Mouse (Mus musculus): ENCODE results near the gene Ppp1r13l. TPM values are rescaled to one million over a fixed set of nuclear protein-coding genes. Genes with fewer than 3 reads are reported as not detected.

Ppp1r13l gene
- polyA plus RNA-seq, 1 experiment from 2014 or later = 6.6 TPM

DNA sequence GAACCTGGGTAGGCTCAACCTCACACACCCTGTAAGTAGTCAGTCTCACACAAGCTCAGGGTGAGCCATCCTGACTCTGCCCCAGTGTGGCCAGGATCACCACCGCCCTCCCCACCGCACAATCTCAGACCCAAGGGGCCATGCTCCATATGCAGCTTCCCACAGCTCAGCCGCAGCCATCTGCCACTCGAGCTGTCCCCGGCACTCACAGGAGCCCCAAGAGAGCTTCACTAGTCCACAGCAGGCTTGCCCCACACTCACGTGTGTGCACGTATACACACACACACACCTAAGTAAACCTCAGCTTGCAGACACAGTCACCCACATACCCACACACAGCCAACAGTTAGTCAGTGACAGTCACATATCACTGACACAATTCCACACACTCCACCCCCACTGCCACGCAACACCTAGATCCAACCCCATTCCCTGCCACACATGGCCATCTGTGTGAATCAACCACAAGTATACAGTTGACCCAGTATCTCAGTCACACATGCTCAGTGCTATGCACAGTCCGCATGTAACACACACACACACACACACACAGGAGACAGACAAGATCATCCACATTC lies 43.1 kb downstream of the Ppp1r13l start:
- DNase-seq (ENCODE audit: low spot score) (no peak), ATAC-seq (ENCODE audit: insufficient number of reproducible peaks, low FRiP score, low TSS enrichment, low read depth) (no peak)
- no peaks in the 10 kb centered on the region for H3K36me3 ChIP-seq (ENCODE audit: control insufficient read depth, insufficient read depth, low read length)
- H3K9me3 ChIP-seq (ENCODE audit: control insufficient read depth, low read length) = 0 out of 2 replicates have a peak, but pooled peaks cover 3% of the 10 kb centered on the region
- no peak overlapping the region for H3K27ac ChIP-seq (replicated peaks; ENCODE audit: low read depth, low read length)
- 86% methylated on average over 9 of the region's 9 CpGs for WGBS
- H3K27me3 ChIP-seq (ENCODE audit: control insufficient read depth, insufficient read depth, low read length) = peaks cover 36% of the 10 kb centered on the region
- H3K4me3 ChIP-seq (ENCODE audit: low read depth, low read length) = no peak overlapping the region
- H3K9ac ChIP-seq (ENCODE audit: low read length) = no peak overlapping the region
- 0 out of 2 replicates have a peak, but pooled peaks cover 5% of the 10 kb centered on the region for H3K4me1 ChIP-seq (ENCODE audit: control insufficient read depth, insufficient read depth, low read length)
- H3K4me2 ChIP-seq (ENCODE audit: low read depth, severe bottlenecking) = no peak overlapping the region

DNA sequence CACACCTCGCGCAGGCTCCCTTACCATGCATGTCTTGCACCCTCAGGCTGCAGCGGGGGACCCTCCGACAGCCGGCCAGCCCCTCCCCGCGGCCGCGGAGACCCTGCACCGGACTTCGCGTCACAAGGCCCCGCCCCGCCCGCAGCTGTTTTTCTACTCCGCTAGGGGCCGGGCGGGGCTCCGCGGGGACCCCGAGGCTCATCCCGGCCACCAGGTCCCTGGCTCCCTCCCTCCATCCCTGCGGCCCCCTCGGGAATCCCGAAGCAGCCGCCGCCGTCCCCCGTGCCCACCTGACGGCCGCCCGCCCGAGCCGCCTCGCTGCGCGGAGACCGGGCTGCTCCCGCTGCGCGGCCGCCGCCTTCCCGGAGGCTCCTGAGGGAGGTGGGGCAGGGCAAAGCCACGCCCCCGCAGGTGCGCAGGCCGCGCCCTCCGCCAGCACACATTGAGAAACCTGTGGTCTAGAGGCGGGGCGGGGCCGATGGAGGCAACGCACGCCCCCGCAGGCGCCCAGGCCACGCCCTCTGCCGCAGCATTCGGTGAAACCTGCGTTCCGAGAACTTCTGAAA lies 44.3 kb downstream of the Ppp1r13l start, which contains the start of gene Klc3:
Klc3 (minus strand) TSS at position 374 of the 566 bp plus-strand sequence.
- no peaks in the 10 kb centered on the region for H3K36me3 ChIP-seq (ENCODE audit: control insufficient read depth, insufficient read depth, low read length)
- H3K9me3 ChIP-seq (ENCODE audit: control insufficient read depth, low read length) = 0 out of 2 replicates have a peak, but pooled peaks cover 3% of the 10 kb centered on the region
- DNase-seq (ENCODE audit: low spot score) (peak; percentile 72), ATAC-seq (ENCODE audit: insufficient number of reproducible peaks, low FRiP score, low TSS enrichment, low read depth) (no peak)
- 0 out of 2 replicates have a peak, but pooled peaks cover 5% of the 10 kb centered on the region for H3K4me1 ChIP-seq (ENCODE audit: control insufficient read depth, insufficient read depth, low read length)
- H3K4me3 ChIP-seq (ENCODE audit: low read depth, low read length) = peak within 1 kb of the TSS; percentile 49
- WGBS = under 1% methylated on average over 61 of the region's 62 CpGs
- H3K27me3 ChIP-seq (ENCODE audit: control insufficient read depth, insufficient read depth, low read length) = peaks cover 36% of the 10 kb centered on the region
- 0 out of 2 replicates have a peak within 1 kb of the TSS, but pooled peaks have one; percentile 22 for H3K9ac ChIP-seq (ENCODE audit: low read length)
- H3K4me2 ChIP-seq (ENCODE audit: low read depth, severe bottlenecking) = peak within 1 kb of the TSS; percentile 89
- no peak within 1 kb of the TSS for H3K27ac ChIP-seq (replicated peaks; ENCODE audit: low read depth, low read length)

DNA sequence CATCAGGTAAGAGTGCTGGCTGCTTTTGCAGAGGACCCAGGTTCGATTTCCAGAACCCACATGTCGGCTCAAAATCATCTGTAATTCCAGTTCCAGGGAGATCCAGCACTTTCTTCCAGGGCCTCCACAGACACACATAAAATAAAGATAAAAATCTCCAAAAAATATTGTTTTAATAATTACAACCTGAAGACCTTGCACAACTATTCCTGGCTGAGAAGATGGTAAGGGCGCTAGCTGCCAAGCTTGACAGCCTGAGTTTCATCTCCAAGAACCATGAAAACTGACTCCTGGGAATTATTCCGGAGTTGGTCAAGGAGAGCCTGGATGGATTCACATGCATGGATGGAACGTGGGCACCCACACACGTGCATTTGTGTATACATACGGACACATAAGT lies 44.9 kb downstream of the Ppp1r13l start, which contains the start of gene Ckm:
Ckm (plus strand) TSS at position 301 of the 400 bp plus-strand sequence.
- H3K4me1 ChIP-seq (ENCODE audit: control insufficient read depth, insufficient read depth, low read length) = 0 out of 2 replicates have a peak, but pooled peaks cover 2% of the 10 kb centered on the region
- 0 out of 2 replicates have a peak within 1 kb of the TSS, but pooled peaks have one; percentile 22 for H3K9ac ChIP-seq (ENCODE audit: low read length)
- no peak for DNase-seq (ENCODE audit: low spot score)
- H3K9me3 ChIP-seq (ENCODE audit: control insufficient read depth, low read length) = 0 out of 2 replicates have a peak, but pooled peaks cover 3% of the 10 kb centered on the region
- H3K36me3 ChIP-seq (ENCODE audit: control insufficient read depth, insufficient read depth, low read length) = no peaks in the 10 kb centered on the region
- peak within 1 kb of the TSS; percentile 89 for H3K4me2 ChIP-seq (ENCODE audit: low read depth, severe bottlenecking)
- ATAC-seq (ENCODE audit: insufficient number of reproducible peaks, low FRiP score, low TSS enrichment, low read depth) = no peak
- H3K27ac ChIP-seq (replicated peaks; ENCODE audit: low read depth, low read length) = no peak within 1 kb of the TSS
- peaks cover 32% of the 10 kb centered on the region for H3K27me3 ChIP-seq (ENCODE audit: control insufficient read depth, insufficient read depth, low read length)
- 51% methylated on average over 7 of the region's 7 CpGs for WGBS
- H3K4me3 ChIP-seq (ENCODE audit: low read depth, low read length) = peak within 1 kb of the TSS; percentile 49

DNA sequence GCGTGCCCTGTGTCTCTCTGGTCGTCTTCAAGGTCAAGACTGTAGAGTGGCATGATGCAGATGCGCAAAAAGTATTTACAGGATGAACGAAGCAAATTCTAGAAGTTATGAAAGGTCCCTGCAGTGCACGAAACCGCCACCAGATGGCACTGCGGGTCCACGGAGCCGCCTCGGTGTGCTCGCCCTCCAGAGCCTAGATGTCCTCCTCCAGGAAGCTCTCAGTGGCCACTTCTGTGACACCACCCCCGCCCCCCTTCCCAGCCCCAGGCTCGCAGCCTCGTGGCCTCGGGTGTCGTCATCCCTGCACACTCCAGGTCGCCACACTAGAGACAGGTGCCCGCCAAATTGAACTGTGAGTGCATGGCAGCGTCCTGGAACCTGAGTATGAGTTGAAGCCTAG lies 45.9 kb downstream of the Ppp1r13l start:
- peak; percentile 93 for DNase-seq (ENCODE audit: low spot score)
- H3K4me1 ChIP-seq (ENCODE audit: control insufficient read depth, insufficient read depth, low read length) = 0 out of 2 replicates have a peak, but pooled peaks cover 2% of the 10 kb centered on the region
- WGBS = 5% methylated on average over 19 of the region's 19 CpGs
- H3K4me3 ChIP-seq (ENCODE audit: low read depth, low read length) = no peak overlapping the region
- no peak overlapping the region for H3K9ac ChIP-seq (ENCODE audit: low read length)
- no peak overlapping the region; the same call in 1 of the 2 replicates for H3K4me2 ChIP-seq (ENCODE audit: low read depth, severe bottlenecking)
- peak; percentile 23; the same call in 1 of the 2 replicates for ATAC-seq (ENCODE audit: insufficient number of reproducible peaks, low FRiP score, low TSS enrichment, low read depth)
- H3K9me3 ChIP-seq (ENCODE audit: control insufficient read depth, low read length) = 0 out of 2 replicates have a peak, but pooled peaks cover 3% of the 10 kb centered on the region
- no peaks in the 10 kb centered on the region for H3K36me3 ChIP-seq (ENCODE audit: control insufficient read depth, insufficient read depth, low read length)
- no peak overlapping the region for H3K27ac ChIP-seq (replicated peaks; ENCODE audit: low read depth, low read length)
- H3K27me3 ChIP-seq (ENCODE audit: control insufficient read depth, insufficient read depth, low read length) = peaks cover 26% of the 10 kb centered on the region

DNA sequence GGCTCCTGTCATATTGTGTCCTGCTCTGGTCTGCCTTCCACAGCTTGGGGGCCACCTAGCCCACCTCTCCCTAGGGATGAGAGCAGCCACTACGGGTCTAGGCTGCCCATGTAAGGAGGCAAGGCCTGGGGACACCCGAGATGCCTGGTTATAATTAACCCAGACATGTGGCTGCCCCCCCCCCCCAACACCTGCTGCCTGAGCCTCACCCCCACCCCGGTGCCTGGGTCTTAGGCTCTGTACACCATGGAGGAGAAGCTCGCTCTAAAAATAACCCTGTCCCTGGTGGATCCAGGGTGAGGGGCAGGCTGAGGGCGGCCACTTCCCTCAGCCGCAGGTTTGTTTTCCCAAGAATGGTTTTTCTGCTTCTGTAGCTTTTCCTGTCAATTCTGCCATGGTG lies 50.2 kb downstream of the Ppp1r13l start:
- H3K27ac ChIP-seq (replicated peaks; ENCODE audit: low read depth, low read length) = no peak overlapping the region
- no peak for DNase-seq (ENCODE audit: low spot score)
- no peak overlapping the region for H3K4me3 ChIP-seq (ENCODE audit: low read depth, low read length)

DNA sequence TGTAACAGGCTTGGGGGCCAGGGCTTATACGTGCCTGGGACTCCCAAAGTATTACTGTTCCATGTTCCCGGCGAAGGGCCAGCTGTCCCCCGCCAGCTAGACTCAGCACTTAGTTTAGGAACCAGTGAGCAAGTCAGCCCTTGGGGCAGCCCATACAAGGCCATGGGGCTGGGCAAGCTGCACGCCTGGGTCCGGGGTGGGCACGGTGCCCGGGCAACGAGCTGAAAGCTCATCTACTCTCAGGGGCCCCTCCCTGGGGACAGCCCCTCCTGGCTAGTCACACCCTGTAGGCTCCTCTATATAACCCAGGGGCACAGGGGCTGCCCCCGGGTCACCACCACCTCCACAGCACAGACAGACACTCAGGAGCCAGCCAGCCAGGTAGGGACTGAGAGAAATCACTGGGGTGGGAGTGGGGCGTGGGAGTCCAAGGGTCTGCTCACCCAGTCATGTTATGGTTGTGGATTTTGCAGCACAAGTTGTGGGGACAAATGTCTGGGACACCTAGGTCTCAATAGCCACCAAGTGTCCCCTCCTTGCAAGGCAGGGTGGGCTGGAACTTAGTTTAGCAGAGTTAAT lies 51.3 kb downstream of the Ppp1r13l start:
- H3K9me3 ChIP-seq (ENCODE audit: control insufficient read depth, low read length) = no peaks in the 10 kb centered on the region
- H3K27me3 ChIP-seq (ENCODE audit: control insufficient read depth, insufficient read depth, low read length) = peaks cover 3% of the 10 kb centered on the region; the same call in 1 of the 2 replicates
- no peak overlapping the region for H3K4me3 ChIP-seq (ENCODE audit: low read depth, low read length)
- WGBS = 82% methylated on average over 11 of the region's 11 CpGs
- DNase-seq (ENCODE audit: low spot score) (no peak), ATAC-seq (ENCODE audit: insufficient number of reproducible peaks, low FRiP score, low TSS enrichment, low read depth) (no peak)
- H3K4me2 ChIP-seq (ENCODE audit: low read depth, severe bottlenecking) = no peak overlapping the region
- no peaks in the 10 kb centered on the region for H3K4me1 ChIP-seq (ENCODE audit: control insufficient read depth, insufficient read depth, low read length)
- H3K9ac ChIP-seq (ENCODE audit: low read length) = no peak overlapping the region
- no peaks in the 10 kb centered on the region for H3K36me3 ChIP-seq (ENCODE audit: control insufficient read depth, insufficient read depth, low read length)
- no peak overlapping the region for H3K27ac ChIP-seq (replicated peaks; ENCODE audit: low read depth, low read length)

More for the DNA sequence above, 50.2 kb downstream of the Ppp1r13l start:
- Histone ChIP-seq H3K27me3 (ENCODE audit: control insufficient read depth, insufficient read depth, low read length) (peaks cover 1% of the 10 kb centered on the region; the same call in 1 of the 2 replicates), H3K4me2 (ENCODE audit: low read depth, severe bottlenecking) (no peak overlapping the region), H3K4me1 (ENCODE audit: control insufficient read depth, insufficient read depth, low read length) (no peaks in the 10 kb centered on the region), H3K9me3 (ENCODE audit: control insufficient read depth, low read length) (no peaks in the 10 kb centered on the region), H3K36me3 (ENCODE audit: control insufficient read depth, insufficient read depth, low read length) (no peaks in the 10 kb centered on the region), H3K9ac (ENCODE audit: low read length) (no peak overlapping the region)
- WGBS = 62% methylated on average over 6 of the region's 6 CpGs
- no peak for ATAC-seq (ENCODE audit: insufficient number of reproducible peaks, low FRiP score, low TSS enrichment, low read depth)

DNA sequence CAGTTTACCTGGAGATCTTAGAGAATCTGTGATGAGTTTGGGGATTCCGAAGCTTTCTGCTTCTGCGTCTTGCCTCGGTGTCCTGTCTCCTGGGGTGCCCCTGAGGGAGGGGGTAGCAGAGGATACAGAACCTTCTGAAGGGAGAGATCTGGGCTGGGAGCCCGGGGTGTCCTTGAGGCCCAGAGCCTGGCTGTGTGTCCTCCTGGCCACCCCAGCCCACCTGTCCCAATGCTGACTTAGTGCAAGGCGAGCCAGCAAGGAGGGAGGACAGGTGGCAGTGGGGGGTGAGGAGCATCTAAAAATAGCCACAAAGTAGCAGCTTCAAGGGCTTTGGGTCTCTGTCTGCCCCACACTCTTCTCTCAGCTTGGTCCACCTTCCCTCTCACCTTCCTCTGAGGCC lies 52.2 kb downstream of the Ppp1r13l start:
- ATAC-seq (ENCODE audit: insufficient number of reproducible peaks, low FRiP score, low TSS enrichment, low read depth) (no peak), DNase-seq (ENCODE audit: low spot score) (no peak)
- WGBS = 70% methylated on average over 5 of the region's 5 CpGs
- Histone ChIP-seq H3K27me3 (ENCODE audit: control insufficient read depth, insufficient read depth, low read length) (peaks cover 3% of the 10 kb centered on the region; the same call in 1 of the 2 replicates), H3K4me2 (ENCODE audit: low read depth, severe bottlenecking) (no peak overlapping the region), H3K27ac (replicated peaks; ENCODE audit: low read depth, low read length) (no peak overlapping the region), H3K9me3 (ENCODE audit: control insufficient read depth, low read length) (no peaks in the 10 kb centered on the region), H3K4me1 (ENCODE audit: control insufficient read depth, insufficient read depth, low read length) (no peaks in the 10 kb centered on the region), H3K36me3 (ENCODE audit: control insufficient read depth, insufficient read depth, low read length) (no peaks in the 10 kb centered on the region), H3K4me3 (ENCODE audit: low read depth, low read length) (no peak overlapping the region), H3K9ac (ENCODE audit: low read length) (no peak overlapping the region)

DNA sequence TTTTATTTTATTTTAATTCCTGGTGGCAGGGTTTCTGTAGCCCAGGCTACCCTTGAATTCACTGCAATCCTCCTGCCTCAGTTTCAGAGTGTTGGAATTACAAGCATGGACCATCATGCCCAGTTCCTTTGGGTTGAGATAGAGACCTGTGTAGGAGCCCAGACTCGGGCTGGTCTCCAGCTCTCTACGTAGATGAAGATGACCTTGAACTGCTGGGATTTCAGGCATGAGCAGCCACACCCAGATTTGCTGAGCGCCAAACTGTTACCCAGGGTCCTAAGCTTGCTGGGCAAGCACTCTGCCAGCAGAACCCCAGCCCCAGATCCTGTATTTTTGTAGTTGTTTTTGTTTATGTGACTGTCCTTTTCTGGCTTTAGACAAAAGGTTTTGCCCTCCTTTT lies 54.0 kb downstream of the Ppp1r13l start:
- no peak for ATAC-seq (ENCODE audit: insufficient number of reproducible peaks, low FRiP score, low TSS enrichment, low read depth)
- 87% methylated on average over 3 of the region's 3 CpGs for WGBS
- H3K27ac ChIP-seq (replicated peaks; ENCODE audit: low read depth, low read length) = no peak overlapping the region
- H3K9me3 ChIP-seq (ENCODE audit: control insufficient read depth, low read length) = no peaks in the 10 kb centered on the region
- H3K4me2 ChIP-seq (ENCODE audit: low read depth, severe bottlenecking) = no peak overlapping the region
- no peak for DNase-seq (ENCODE audit: low spot score)
- H3K36me3 ChIP-seq (ENCODE audit: control insufficient read depth, insufficient read depth, low read length) = no peaks in the 10 kb centered on the region
- peaks cover 5% of the 10 kb centered on the region; the same call in 1 of the 2 replicates for H3K27me3 ChIP-seq (ENCODE audit: control insufficient read depth, insufficient read depth, low read length)
- no peak overlapping the region for H3K9ac ChIP-seq (ENCODE audit: low read length)
- no peaks in the 10 kb centered on the region for H3K4me1 ChIP-seq (ENCODE audit: control insufficient read depth, insufficient read depth, low read length)
- H3K4me3 ChIP-seq (ENCODE audit: low read depth, low read length) = no peak overlapping the region
